Mouse (Mus musculus): ENCODE measurements around the gene Insl6. TPM values are rescaled to one million over a fixed set of nuclear protein-coding genes. Genes with fewer than 3 reads are reported as not detected.

Gene Insl6
- 0.46 and 0.76 TPM in 2 replicates for polyA plus RNA-seq (2015; fragmentation: Nextera tagmentation; extraction: Ambion mirVana)

- peak within 1 kb of the TSS; percentile 18; the same call in 1 of the 2 replicates for H3K9ac ChIP-seq
- no peaks in the 10 kb centered on the region for H3K36me3 ChIP-seq (replicated peaks)
- peaks cover 14% of the 10 kb centered on the region for H3K27me3 ChIP-seq
- H3K4me3 ChIP-seq (replicated peaks): peak within 1 kb of the TSS; percentile 26
- peaks cover 17% of the 10 kb centered on the region for H3K4me1 ChIP-seq (replicated peaks)
- 6% methylated on average over 27 of the region's 31 CpGs for WGBS (ENCODE audit: insufficient replicate concordance)
- ATAC-seq (ENCODE audit: insufficient read depth): peak; percentile 95
- H3K27ac ChIP-seq (replicated peaks): no peak within 1 kb of the TSS
- no peaks in the 10 kb centered on the region for H3K9me3 ChIP-seq (replicated peaks)
- H3K4me2 ChIP-seq: peak within 1 kb of the TSS; percentile 63
Measured at GRCm38 (mm10) chr19:29325053-29325851, at the start of gene Insl6. Insl6 (minus strand) TSS chr19:29325356.

- no peak overlapping the region for H3K4me3 ChIP-seq (replicated peaks)
- H3K27ac ChIP-seq (replicated peaks): no peak overlapping the region
- ATAC-seq (ENCODE audit: insufficient read depth): no peak
- H3K9ac ChIP-seq: no peak overlapping the region
- H3K4me2 ChIP-seq: no peak overlapping the region
- 81% methylated on average over 9 of the region's 9 CpGs for WGBS (ENCODE audit: insufficient replicate concordance)
- H3K36me3 ChIP-seq (replicated peaks): no peaks in the 10 kb centered on the region
- H3K27me3 ChIP-seq: no peaks in the 10 kb centered on the region
- peaks cover 12% of the 10 kb centered on the region for H3K4me1 ChIP-seq (replicated peaks)
- H3K9me3 ChIP-seq (replicated peaks): no peaks in the 10 kb centered on the region
Measured at GRCm38 (mm10) chr19:29374947-29375346, 49.8 kb upstream of the Insl6 start.

GRCm38 (mm10) chr19:29373438-29373837, 48.3 kb upstream of the Insl6 start:
- no peaks in the 10 kb centered on the region for H3K27me3 ChIP-seq
- no peak overlapping the region for H3K4me3 ChIP-seq (replicated peaks)
- H3K4me1 ChIP-seq (replicated peaks): peaks cover 17% of the 10 kb centered on the region
- H3K4me2 ChIP-seq: no peak overlapping the region
- no peaks in the 10 kb centered on the region for H3K36me3 ChIP-seq (replicated peaks)
- 74% methylated on average over 11 of the region's 11 CpGs for WGBS (ENCODE audit: insufficient replicate concordance)
- no peak for ATAC-seq (ENCODE audit: insufficient read depth)
- no peak overlapping the region for H3K9ac ChIP-seq
- no peak overlapping the region for H3K27ac ChIP-seq (replicated peaks)
- H3K9me3 ChIP-seq (replicated peaks): no peaks in the 10 kb centered on the region

- Histone ChIP-seq H3K9ac (no peak overlapping the region), H3K4me1 (replicated peaks) (peaks cover 23% of the 10 kb centered on the region), H3K4me2 (no peak overlapping the region; the same call in 1 of the 2 replicates), H3K27me3 (no peaks in the 10 kb centered on the region), H3K4me3 (replicated peaks) (no peak overlapping the region), H3K27ac (replicated peaks) (no peak overlapping the region), H3K9me3 (replicated peaks) (no peaks in the 10 kb centered on the region), H3K36me3 (replicated peaks) (no peaks in the 10 kb centered on the region)
- ATAC-seq (ENCODE audit: insufficient read depth): no peak
- WGBS (ENCODE audit: insufficient replicate concordance): 63% methylated on average over 3 of the region's 3 CpGs
Measured at GRCm38 (mm10) chr19:29372621-29373020, 47.5 kb upstream of the Insl6 start.

- H3K4me2 ChIP-seq: peak overlapping the region; percentile 44
- H3K9me3 ChIP-seq (replicated peaks): no peaks in the 10 kb centered on the region
- H3K36me3 ChIP-seq (replicated peaks): no peaks in the 10 kb centered on the region
- peak overlapping the region; percentile 51 for H3K27ac ChIP-seq (replicated peaks)
- H3K27me3 ChIP-seq: no peaks in the 10 kb centered on the region
- ATAC-seq (ENCODE audit: insufficient read depth): no peak
- H3K4me3 ChIP-seq (replicated peaks): peak overlapping the region; percentile 34
- WGBS (ENCODE audit: insufficient replicate concordance): 44% methylated on average over 4 of the region's 4 CpGs
- H3K9ac ChIP-seq: peak overlapping the region; percentile 5; the same call in 1 of the 2 replicates
- peaks cover 27% of the 10 kb centered on the region for H3K4me1 ChIP-seq (replicated peaks)
Measured at GRCm38 (mm10) chr19:29372138-29372537, 47.0 kb upstream of the Insl6 start.

- H3K36me3 ChIP-seq (replicated peaks): no peaks in the 10 kb centered on the region
- H3K27ac ChIP-seq (replicated peaks): peak overlapping the region; percentile 51
- peak overlapping the region; percentile 34 for H3K4me3 ChIP-seq (replicated peaks)
- H3K4me1 ChIP-seq (replicated peaks): peaks cover 33% of the 10 kb centered on the region
- no peaks in the 10 kb centered on the region for H3K27me3 ChIP-seq
- H3K9ac ChIP-seq: peak overlapping the region; percentile 5; the same call in 1 of the 2 replicates
- no peaks in the 10 kb centered on the region for H3K9me3 ChIP-seq (replicated peaks)
- H3K4me2 ChIP-seq: peak overlapping the region; percentile 44
- 60% methylated on average over 18 of the region's 18 CpGs for WGBS (ENCODE audit: insufficient replicate concordance)
- no peak for ATAC-seq (ENCODE audit: insufficient read depth)
Measured at GRCm38 (mm10) chr19:29371284-29372081, 46.3 kb upstream of the Insl6 start.

GRCm38 (mm10) chr19:29370545-29371283, 45.6 kb upstream of the Insl6 start:
- Histone ChIP-seq H3K27ac (replicated peaks) (no peak overlapping the region), H3K9ac (no peak overlapping the region)
- no peak for ATAC-seq (ENCODE audit: insufficient read depth)

GRCm38 (mm10) chr19:29370112-29370511, 45.0 kb upstream of the Insl6 start:
- H3K4me2 ChIP-seq: no peak overlapping the region
- peaks cover 40% of the 10 kb centered on the region for H3K4me1 ChIP-seq (replicated peaks)
- WGBS (ENCODE audit: insufficient replicate concordance): 56% methylated on average over 12 of the region's 12 CpGs
- ATAC-seq (ENCODE audit: insufficient read depth): no peak
- no peak overlapping the region for H3K4me3 ChIP-seq (replicated peaks)
- H3K27ac ChIP-seq (replicated peaks): no peak overlapping the region
- H3K27me3 ChIP-seq: no peaks in the 10 kb centered on the region
- H3K9ac ChIP-seq: no peak overlapping the region
- H3K9me3 ChIP-seq (replicated peaks): no peaks in the 10 kb centered on the region
- no peaks in the 10 kb centered on the region for H3K36me3 ChIP-seq (replicated peaks)

More at GRCm38 (mm10) chr19:29370545-29371283, 45.6 kb upstream of the Insl6 start:
- 73% methylated on average over 7 of the region's 7 CpGs for WGBS (ENCODE audit: insufficient replicate concordance)
- Histone ChIP-seq H3K4me2 (no peak overlapping the region), H3K27me3 (no peaks in the 10 kb centered on the region), H3K36me3 (replicated peaks) (no peaks in the 10 kb centered on the region), H3K4me1 (replicated peaks) (peaks cover 40% of the 10 kb centered on the region), H3K9me3 (replicated peaks) (no peaks in the 10 kb centered on the region), H3K4me3 (replicated peaks) (no peak overlapping the region)

- Histone ChIP-seq H3K36me3 (replicated peaks) (no peaks in the 10 kb centered on the region), H3K4me2 (no peak overlapping the region), H3K9ac (no peak overlapping the region), H3K27me3 (no peaks in the 10 kb centered on the region), H3K27ac (replicated peaks) (no peak overlapping the region), H3K9me3 (replicated peaks) (no peaks in the 10 kb centered on the region), H3K4me1 (replicated peaks) (peaks cover 40% of the 10 kb centered on the region), H3K4me3 (replicated peaks) (no peak overlapping the region)
- WGBS (ENCODE audit: insufficient replicate concordance): 39% methylated on average over 3 of the region's 3 CpGs
- no peak for ATAC-seq (ENCODE audit: insufficient read depth)
Measured at GRCm38 (mm10) chr19:29368671-29369309, 43.6 kb upstream of the Insl6 start.

GRCm38 (mm10) chr19:29368041-29368440, 42.9 kb upstream of the Insl6 start:
- no peak overlapping the region for H3K4me3 ChIP-seq (replicated peaks)

More at GRCm38 (mm10) chr19:29368041-29368440, 42.9 kb upstream of the Insl6 start:
- Histone ChIP-seq H3K27me3 (no peaks in the 10 kb centered on the region), H3K4me1 (replicated peaks) (peaks cover 40% of the 10 kb centered on the region), H3K36me3 (replicated peaks) (no peaks in the 10 kb centered on the region), H3K27ac (replicated peaks) (no peak overlapping the region), H3K4me2 (no peak overlapping the region), H3K9me3 (replicated peaks) (no peaks in the 10 kb centered on the region), H3K9ac (no peak overlapping the region)
- no peak for ATAC-seq (ENCODE audit: insufficient read depth)
- WGBS (ENCODE audit: insufficient replicate concordance): 65% methylated on average over 2 of the region's 2 CpGs

All from liver, embryonic 15.5 days (tissue).